Mouse (Mus musculus) midbrain, embryonic 11.5 days (tissue): ENCODE measurements around the gene Gnaq. TPM values are rescaled to one million over a fixed set of nuclear protein-coding genes. Genes with fewer than 3 reads are reported as not detected.

Source experiments
- ATAC-seq: fragments of 200-750 bp; cut with Nextera tagmentation; 2 replicates; pipeline ENCODE4 v1.8.0; 2017; ENCODE audit warnings: moderate TSS enrichment, moderate library complexity; ENCODE audit not compliant: low FRiP score
- DNase-seq: peaks from one replicate; pipeline ENCODE4 v3.0.0; 2015; ENCODE audit warnings: low spot score; ENCODE audit errors: missing footprints
- H3K27ac ChIP-seq: fragments of 300-500 bp; sonication (generic); 2 replicates; pipeline ENCODE4 v1.5.1; 2014; ENCODE audit warnings: low read depth, low read length
- H3K27me3 ChIP-seq: fragments of 300-500 bp; sonication (generic); 2 replicates; pipeline ENCODE4 v1.6.1; 2014; ENCODE audit warnings: mild to moderate bottlenecking, low read length, moderate library complexity, mixed read lengths; ENCODE audit not compliant: control insufficient read depth, insufficient read depth
- H3K36me3 ChIP-seq: fragments of 300-500 bp; sonication (generic); 2 replicates; pipeline ENCODE4 v1.6.1; 2014; ENCODE audit warnings: mild to moderate bottlenecking, low read length, moderate library complexity, mixed read lengths; ENCODE audit not compliant: control insufficient read depth, insufficient read depth
- H3K4me1 ChIP-seq: fragments of 300-500 bp; sonication (generic); 2 replicates; pipeline ENCODE4 v1.6.1; 2014; ENCODE audit warnings: low read length; ENCODE audit not compliant: control insufficient read depth, insufficient read depth
- H3K4me2 ChIP-seq: fragments of 300-500 bp; sonication (generic); 2 replicates; pipeline ENCODE4 v1.6.1; 2014; ENCODE audit warnings: mild to moderate bottlenecking, moderate library complexity
- H3K4me3 ChIP-seq: fragments of 300-500 bp; sonication (generic); 2 replicates; pipeline ENCODE4 v1.5.1; 2014; ENCODE audit warnings: low read depth, low read length
- H3K9ac ChIP-seq: fragments of 300-500 bp; sonication (generic); 2 replicates; pipeline ENCODE4 v1.6.1; 2014; ENCODE audit warnings: low read length
- H3K9me3 ChIP-seq: fragments of 300-500 bp; sonication (generic); 2 replicates; pipeline ENCODE4 v1.6.1; 2016; ENCODE audit warnings: low read length; ENCODE audit not compliant: control insufficient read depth
- WGBS: fragments of 180-500 bp; shearing (Covaris S2); extraction: QIAGEN DNeasy Blood & Tissue Kit; methylation state at CpG from one replicate; pipeline ENCODE4 v1.1.7; 2014; 5-methylcytosine and 5-hydroxymethylcytosine counted together
- polyA plus RNA-seq: library from polyadenylated mRNA; unstranded; fragments of >200 nt; fragmentation: Nextera tagmentation; extraction: Ambion mirVana; gene quantifications from 2 replicates; pipeline ENCODE4 v1.2.1, GENCODE M21; 2014

The Gnaq gene
- polyA plus RNA-seq, 1 experiment from 2014 or later, result 24.0 TPM

GRCm38 (mm10) chr19:16138064-16138580 is 5.5 kb downstream of the Gnaq start:
- Histone ChIP-seq H3K4me1 (peaks cover 20% of the 10 kb centered on the region), H3K27me3 (no peaks in the 10 kb centered on the region), H3K36me3 (no peaks in the 10 kb centered on the region), H3K4me3 (no peak overlapping the region), H3K9me3 (no peaks in the 10 kb centered on the region), H3K27ac (no peak overlapping the region), H3K4me2 (no peak overlapping the region), H3K9ac (no peak overlapping the region)
- DNase-seq, result no peak
- no peak for ATAC-seq
- 83% methylated on average over 5 of the region's 5 CpGs for WGBS

DNA sequence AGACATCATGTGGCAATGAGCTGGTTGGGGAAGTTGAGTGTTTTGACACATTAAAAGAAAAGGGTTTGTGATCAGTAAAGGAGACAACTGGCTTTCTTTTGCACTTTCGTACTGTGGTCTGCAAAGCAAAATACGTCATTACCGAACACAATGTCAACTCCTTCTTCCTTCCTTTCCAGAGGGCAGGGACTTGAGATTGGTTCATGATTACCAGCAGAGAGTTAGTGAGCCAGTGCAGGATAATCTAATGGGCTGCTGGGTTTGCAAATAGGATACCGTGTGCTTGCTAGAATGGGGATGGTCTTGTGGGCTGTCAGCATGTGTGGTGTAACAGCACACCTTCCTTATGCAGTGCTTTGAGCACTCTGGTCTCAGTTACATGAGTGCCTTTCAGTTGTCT is 8.1 kb downstream of the Gnaq start:
- H3K4me1 ChIP-seq, result peaks cover 8% of the 10 kb centered on the region
- no peak overlapping the region for H3K27ac ChIP-seq
- H3K27me3 ChIP-seq, result no peaks in the 10 kb centered on the region
- no peak overlapping the region for H3K9ac ChIP-seq
- H3K4me2 ChIP-seq, result no peak overlapping the region
- no peak overlapping the region for H3K4me3 ChIP-seq
- WGBS, result 77% methylated on average over 4 of the region's 4 CpGs
- no peak for ATAC-seq
- no peaks in the 10 kb centered on the region for H3K36me3 ChIP-seq
- H3K9me3 ChIP-seq, result no peaks in the 10 kb centered on the region
- no peak for DNase-seq

DNA sequence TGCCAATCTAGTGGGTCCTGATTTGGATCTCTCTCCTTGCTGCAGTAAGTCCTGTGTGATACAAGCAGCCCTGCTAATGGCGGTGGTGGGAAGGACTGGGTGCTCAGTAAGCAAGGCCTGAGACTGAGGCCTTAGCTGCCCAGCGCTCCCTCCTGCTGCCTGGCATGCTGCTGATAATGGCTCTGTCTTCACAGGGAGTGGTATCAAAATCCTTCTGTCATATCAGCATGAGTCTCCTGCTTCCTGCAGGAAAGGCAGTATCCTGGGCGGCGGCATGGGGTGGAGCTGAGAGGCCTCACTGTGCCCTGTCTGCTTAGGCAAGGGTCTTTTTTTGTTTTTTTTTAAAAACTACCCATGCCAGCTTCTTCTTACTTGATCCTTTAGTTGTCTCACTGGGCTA is 9.2 kb downstream of the Gnaq start:
- Histone ChIP-seq H3K4me3 (no peak overlapping the region), H3K4me2 (no peak overlapping the region), H3K4me1 (peaks cover 5% of the 10 kb centered on the region), H3K36me3 (no peaks in the 10 kb centered on the region), H3K27ac (no peak overlapping the region), H3K27me3 (no peaks in the 10 kb centered on the region), H3K9me3 (no peaks in the 10 kb centered on the region), H3K9ac (no peak overlapping the region)
- ATAC-seq (no peak), DNase-seq (no peak)
- 79% methylated on average over 4 of the region's 4 CpGs for WGBS

GRCm38 (mm10) chr19:16142990-16143389 is 10.4 kb downstream of the Gnaq start:
- WGBS, result 91% methylated on average over 10 of the region's 10 CpGs
- no peak for ATAC-seq

GRCm38 (mm10) chr19:16147446-16147845 is 14.8 kb downstream of the Gnaq start:
- Histone ChIP-seq H3K36me3 (no peaks in the 10 kb centered on the region), H3K4me2 (no peak overlapping the region), H3K9me3 (no peaks in the 10 kb centered on the region), H3K27me3 (no peaks in the 10 kb centered on the region), H3K4me3 (no peak overlapping the region), H3K4me1 (no peaks in the 10 kb centered on the region), H3K27ac (no peak overlapping the region), H3K9ac (no peak overlapping the region)
- DNase-seq (no peak), ATAC-seq (no peak)
- WGBS, result 94% methylated on average over 6 of the region's 6 CpGs

More at GRCm38 (mm10) chr19:16142990-16143389, 10.4 kb downstream of the Gnaq start:
- Histone ChIP-seq H3K27me3 (no peaks in the 10 kb centered on the region), H3K4me1 (peaks cover 5% of the 10 kb centered on the region), H3K4me3 (no peak overlapping the region), H3K9me3 (no peaks in the 10 kb centered on the region), H3K36me3 (no peaks in the 10 kb centered on the region), H3K9ac (no peak overlapping the region), H3K27ac (no peak overlapping the region), H3K4me2 (no peak overlapping the region)
- DNase-seq, result no peak

DNA sequence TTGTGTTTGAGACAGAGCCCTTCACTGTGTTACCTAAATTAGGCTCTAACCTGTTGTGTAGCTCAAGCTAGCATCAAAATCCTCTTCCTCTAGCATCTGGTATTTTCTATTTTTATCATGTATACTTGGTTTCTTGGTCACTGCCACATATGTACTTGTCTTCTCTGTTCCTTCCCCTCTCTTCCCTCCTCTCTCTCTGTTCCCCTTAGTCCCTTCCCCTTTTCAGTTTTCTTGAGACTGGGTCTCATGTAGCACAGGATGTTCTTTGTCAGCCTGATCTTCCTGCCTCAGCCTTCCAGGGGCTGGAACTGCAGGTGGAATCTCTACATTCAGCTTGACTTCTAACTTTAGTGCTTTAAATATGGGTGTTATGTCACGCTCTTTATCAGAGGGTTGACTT is 16.5 kb downstream of the Gnaq start:
- H3K36me3 ChIP-seq, result no peaks in the 10 kb centered on the region
- no peak overlapping the region for H3K9ac ChIP-seq
- H3K4me2 ChIP-seq, result no peak overlapping the region
- H3K4me1 ChIP-seq, result no peaks in the 10 kb centered on the region
- H3K27ac ChIP-seq, result no peak overlapping the region
- DNase-seq (no peak), ATAC-seq (no peak)
- WGBS, result 94% methylated on average over 1 of the region's 1 CpGs
- H3K27me3 ChIP-seq, result no peaks in the 10 kb centered on the region
- H3K9me3 ChIP-seq, result no peaks in the 10 kb centered on the region
- H3K4me3 ChIP-seq, result no peak overlapping the region

GRCm38 (mm10) chr19:16150328-16150727 is 17.7 kb downstream of the Gnaq start:
- DNase-seq (no peak), ATAC-seq (no peak)
- WGBS, result 91% methylated on average over 7 of the region's 7 CpGs
- Histone ChIP-seq H3K27ac (no peak overlapping the region), H3K4me1 (no peaks in the 10 kb centered on the region), H3K27me3 (no peaks in the 10 kb centered on the region), H3K9ac (no peak overlapping the region), H3K4me3 (no peak overlapping the region), H3K9me3 (no peaks in the 10 kb centered on the region), H3K36me3 (no peaks in the 10 kb centered on the region), H3K4me2 (no peak overlapping the region)

GRCm38 (mm10) chr19:16153851-16154250 is 21.2 kb downstream of the Gnaq start:
- no peak overlapping the region for H3K27ac ChIP-seq
- no peaks in the 10 kb centered on the region for H3K9me3 ChIP-seq
- DNase-seq (no peak), ATAC-seq (no peak)
- no peaks in the 10 kb centered on the region for H3K36me3 ChIP-seq
- H3K4me3 ChIP-seq, result no peak overlapping the region
- no peak overlapping the region for H3K4me2 ChIP-seq
- no peaks in the 10 kb centered on the region for H3K4me1 ChIP-seq
- WGBS, result 90% methylated on average over 3 of the region's 3 CpGs
- no peak overlapping the region for H3K9ac ChIP-seq
- no peaks in the 10 kb centered on the region for H3K27me3 ChIP-seq

- H3K27ac ChIP-seq, result no peak overlapping the region
- ATAC-seq (no peak), DNase-seq (no peak)
- no peak overlapping the region for H3K4me2 ChIP-seq
- H3K4me3 ChIP-seq, result no peak overlapping the region
- no peaks in the 10 kb centered on the region for H3K4me1 ChIP-seq
- H3K9me3 ChIP-seq, result no peaks in the 10 kb centered on the region
- H3K9ac ChIP-seq, result no peak overlapping the region
- H3K36me3 ChIP-seq, result no peaks in the 10 kb centered on the region
- H3K27me3 ChIP-seq, result no peaks in the 10 kb centered on the region
These were observed 21.8 kb downstream of the Gnaq start for GRCm38 (mm10) chr19:16154480-16154879.

- WGBS, result 96% methylated on average over 7 of the region's 7 CpGs
- Histone ChIP-seq H3K27ac (no peak overlapping the region), H3K4me2 (no peak overlapping the region), H3K9me3 (no peaks in the 10 kb centered on the region), H3K9ac (no peak overlapping the region), H3K27me3 (no peaks in the 10 kb centered on the region), H3K36me3 (no peaks in the 10 kb centered on the region), H3K4me1 (no peaks in the 10 kb centered on the region), H3K4me3 (no peak overlapping the region)
- DNase-seq (no peak), ATAC-seq (no peak)
These were observed 24.5 kb downstream of the Gnaq start for GRCm38 (mm10) chr19:16157120-16157519.
